Mouse (Mus musculus) olfactory bulb, adult 2 months (tissue): ENCODE measurements around the gene BC025920.

Source experiments
- CTCF ChIP-seq: fragments of 200-500 bp; IDR thresholded peaks from 2 replicates; pipeline ENCODE4 v1.5.1; 2012; ENCODE audit warnings: low read depth, mild to moderate bottlenecking, low read length, moderate library complexity; ENCODE audit not compliant: insufficient read depth
- POLR2A ChIP-seq: fragments of 200-500 bp; IDR thresholded peaks from 2 replicates; pipeline ENCODE4 v1.6.1; 2012; ENCODE audit warnings: mild to moderate bottlenecking, low read depth, low read length, moderate library complexity; ENCODE audit not compliant: insufficient read depth

DNA sequence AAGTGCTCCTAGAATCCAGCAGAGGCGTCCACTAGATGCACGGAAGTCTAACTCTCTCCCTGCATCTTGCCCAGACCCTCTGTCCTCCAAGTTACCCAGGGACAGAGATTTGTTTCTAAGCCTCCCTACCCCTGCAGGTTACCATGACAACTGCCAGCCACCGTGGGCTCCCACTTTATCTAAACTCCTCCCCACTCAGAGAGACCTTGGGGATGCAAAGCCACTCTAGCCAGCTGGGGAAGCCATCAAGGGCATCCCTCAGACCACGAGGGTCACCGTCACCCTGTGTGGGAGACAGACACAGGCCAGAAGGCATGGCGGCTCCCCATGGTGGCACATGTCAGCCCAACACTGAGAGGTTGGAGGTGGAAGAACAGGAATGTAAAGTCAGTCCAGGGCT lies 22.7 kb upstream of the BC025920 start:
- no peak for TF ChIP-seq POLR2A
- TF ChIP-seq CTCF = no peak
